Mouse (Mus musculus): ENCODE results near the gene Fsd1.
A peak's percentile ranks its signal among the peaks of the same experiment; 100 is the strongest.

Gene Fsd1

DNA sequence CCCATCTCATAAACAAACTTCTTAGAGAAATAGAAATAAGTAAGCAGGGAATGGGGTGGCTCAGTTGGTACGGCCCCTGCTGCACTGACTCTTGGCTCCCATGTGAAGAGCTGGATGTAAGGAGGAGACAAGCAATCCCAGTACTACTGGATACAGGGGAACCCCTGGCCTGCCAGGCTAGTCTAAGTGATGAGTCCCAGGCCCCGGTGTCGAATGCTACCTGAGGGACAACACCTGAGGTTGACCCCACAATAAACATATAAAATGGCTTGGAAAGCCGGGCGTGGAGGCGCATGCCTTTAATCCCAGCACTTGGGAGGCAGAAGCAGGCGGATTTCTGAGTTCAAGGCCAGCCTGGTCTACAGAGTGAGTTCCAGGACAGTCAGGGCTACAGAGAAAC is 45.1 kb downstream of the Fsd1 start:
- DNase-seq = peak in 1 of 2 experiments; percentile 21

DNA sequence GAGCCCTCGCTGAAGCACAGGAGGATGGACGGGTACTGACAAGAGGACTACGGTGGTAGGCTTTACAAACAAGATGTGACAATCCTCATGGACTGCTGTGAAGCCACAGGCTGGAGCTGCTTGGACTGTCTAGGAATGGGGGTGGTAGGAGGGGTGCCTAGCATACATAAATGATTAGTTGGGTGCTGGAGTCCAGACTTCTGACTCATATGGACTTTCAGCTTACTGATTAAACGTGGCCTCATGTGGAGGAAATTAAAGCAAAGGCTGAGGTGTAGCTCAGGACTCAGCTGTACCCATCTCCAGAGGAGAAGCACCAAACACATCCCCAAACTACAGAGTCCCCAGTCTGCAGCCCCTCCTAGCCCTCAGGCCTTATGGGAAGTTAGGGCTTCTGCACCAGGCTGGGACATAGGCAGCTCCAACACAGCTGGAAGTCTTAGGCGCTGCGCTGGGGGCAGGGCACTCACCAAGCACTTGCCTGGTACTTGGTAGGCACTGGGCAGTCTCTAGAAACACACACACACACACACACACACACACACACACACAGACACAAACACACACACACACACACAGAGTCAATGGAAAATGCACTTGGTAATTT is 45.9 kb downstream of the Fsd1 start:
- peak; percentile 16 to 21 for DNase-seq

DNA sequence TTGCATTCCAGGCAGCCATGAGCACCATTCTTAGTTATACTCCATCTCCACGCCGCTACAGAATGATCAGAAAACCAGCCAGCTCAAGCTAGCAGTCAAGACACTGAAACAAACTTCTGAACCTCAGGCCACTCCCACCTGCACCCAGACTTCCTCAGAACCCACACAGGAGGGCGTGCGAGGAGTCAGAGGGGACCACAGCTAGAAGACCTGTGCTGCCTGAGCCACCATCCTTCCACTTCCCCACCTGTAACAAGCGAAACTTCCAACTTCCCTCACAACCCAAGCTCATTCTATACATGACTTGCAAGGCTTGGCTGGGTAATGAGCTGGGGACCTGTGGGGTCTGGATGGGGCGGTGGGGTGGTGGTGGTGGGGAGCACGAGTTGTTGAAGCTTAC is 46.5 kb downstream of the Fsd1 start:
- DNase-seq = peak in 1 of 2 experiments; percentile 7

DNA sequence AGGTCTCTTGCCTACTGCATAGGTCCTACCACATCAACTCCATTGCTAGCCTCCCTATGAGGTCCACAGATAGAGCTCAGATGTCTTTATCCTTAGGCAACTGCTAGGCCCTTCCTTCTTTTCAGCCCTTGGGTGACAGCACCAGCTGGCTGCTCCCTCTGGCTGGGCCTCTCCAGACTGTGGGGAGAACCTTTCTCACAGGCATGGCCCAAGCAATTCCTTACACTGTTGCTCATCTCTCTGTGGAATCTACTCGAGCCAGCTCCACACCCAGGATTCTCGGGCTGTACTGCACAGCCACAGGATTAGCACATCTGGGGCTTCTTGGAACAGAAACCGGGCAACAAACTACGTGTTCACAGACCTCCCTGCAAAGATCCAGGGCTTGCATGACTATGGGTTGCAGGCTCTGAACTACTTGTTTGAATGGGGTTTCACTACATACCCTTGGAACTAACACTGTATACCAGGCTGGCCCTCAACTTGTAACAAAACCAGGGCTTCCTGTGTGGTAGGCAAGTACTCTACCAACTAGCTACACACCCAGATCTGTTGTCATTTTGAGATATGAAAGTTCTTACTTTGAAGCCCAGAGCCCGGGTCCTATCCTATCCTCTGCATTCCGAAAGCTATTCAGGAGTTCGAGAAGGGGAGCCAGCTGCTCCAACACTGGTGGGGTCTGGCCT is 47.9 kb downstream of the Fsd1 start:
- DNase-seq = peak in 1 of 2 experiments; percentile 15

DNA sequence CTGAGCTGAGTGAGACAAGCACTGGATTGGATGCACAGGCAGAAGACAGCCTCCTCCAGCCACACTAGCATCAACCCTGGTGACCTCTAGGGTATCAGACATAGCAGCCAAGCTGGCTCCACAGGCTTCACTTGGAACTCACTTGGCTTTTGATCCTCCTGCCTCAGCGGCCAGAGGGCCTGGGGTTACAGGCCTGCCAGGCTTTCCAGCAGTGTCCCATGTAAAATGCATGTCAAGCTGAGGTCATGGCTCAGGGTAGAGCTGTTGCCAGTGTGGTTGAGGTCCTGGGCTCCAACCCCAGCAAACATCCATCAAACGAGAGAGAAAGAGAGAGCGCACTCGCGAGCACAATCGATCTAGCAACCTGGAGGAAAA is 48.4 kb downstream of the Fsd1 start:
- DNase-seq = peak in 1 of 2 experiments; percentile 17

DNA sequence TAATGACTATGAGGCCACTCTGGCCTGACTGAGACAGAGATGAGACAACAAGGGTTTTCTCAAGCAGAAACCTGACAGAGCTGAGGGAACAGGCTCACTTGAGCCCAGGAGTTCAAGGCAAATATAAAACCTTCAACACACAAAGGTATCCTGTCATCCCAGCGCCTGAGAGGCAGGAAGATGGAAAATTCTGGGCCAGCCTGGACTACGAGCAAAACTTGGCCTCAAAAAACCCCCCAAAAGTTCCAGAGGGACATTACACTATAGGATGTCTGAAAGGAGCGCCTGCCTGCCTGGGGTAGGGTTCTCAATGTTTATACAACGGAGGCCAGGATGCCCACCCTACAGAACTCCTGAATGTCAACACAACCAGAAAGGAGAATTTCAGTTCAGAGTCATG is 48.9 kb downstream of the Fsd1 start:
- no peak for DNase-seq

DNA sequence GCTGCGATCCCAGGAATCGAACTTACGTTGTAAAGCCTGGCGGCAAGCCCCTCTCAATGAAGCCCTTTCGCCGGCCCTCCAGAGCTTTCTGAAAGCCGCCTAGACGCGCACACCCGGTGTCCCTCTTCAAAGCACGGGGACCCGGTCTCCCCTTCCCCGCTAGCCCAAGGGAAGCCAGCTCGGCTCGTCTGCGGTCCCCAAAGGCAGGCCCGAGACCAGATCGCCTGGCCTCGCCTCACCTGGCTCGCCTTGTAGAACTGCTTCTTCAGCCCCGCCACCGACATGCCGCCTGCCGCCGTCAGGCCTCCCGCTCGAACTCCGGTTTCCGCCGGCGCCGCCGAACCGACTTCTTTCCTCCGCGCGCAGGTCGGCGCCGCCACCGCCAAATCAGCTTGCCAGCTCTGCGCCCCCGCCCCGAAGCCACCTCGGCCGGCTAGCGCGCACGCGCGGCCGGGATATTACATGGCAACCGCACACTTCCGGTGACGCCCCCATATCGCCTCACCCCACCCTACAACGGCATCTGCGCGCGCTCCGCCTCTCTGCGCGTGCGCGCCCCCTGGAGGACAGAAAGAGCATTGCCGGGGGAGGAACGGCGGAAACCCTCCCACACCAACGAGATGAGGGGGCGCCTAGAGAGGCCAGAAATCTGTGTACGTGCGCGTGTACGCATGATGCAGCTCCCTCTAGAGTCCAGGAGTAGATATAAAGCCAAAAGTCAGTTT is 50.0 kb downstream of the Fsd1 start, which contains the start of gene Sh3gl1:
TSS of gene Sh3gl1 (minus strand) at position 460 of the 725 bp plus-strand sequence.
- DNase-seq = peak; percentile 98 to 100

DNA sequence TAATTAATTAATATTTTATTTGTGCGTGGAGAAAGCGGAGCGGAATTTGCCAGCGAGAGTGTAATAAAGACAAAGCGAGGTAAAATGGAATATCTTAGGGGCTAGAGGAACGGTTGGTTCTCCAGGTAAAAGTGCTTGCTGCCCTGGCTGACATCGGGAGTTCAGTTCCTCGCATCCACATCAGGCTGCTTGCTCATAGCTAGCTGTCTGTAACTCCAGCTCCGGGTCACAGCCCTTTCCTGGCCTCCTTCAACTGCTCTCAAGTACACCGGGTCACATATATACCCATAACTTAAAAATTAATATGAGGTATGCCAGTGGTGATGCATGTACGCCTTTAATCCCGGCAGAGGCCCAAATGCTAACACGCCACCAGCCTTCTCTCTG is 50.6 kb downstream of the Fsd1 start:
- DNase-seq = no peak

DNA sequence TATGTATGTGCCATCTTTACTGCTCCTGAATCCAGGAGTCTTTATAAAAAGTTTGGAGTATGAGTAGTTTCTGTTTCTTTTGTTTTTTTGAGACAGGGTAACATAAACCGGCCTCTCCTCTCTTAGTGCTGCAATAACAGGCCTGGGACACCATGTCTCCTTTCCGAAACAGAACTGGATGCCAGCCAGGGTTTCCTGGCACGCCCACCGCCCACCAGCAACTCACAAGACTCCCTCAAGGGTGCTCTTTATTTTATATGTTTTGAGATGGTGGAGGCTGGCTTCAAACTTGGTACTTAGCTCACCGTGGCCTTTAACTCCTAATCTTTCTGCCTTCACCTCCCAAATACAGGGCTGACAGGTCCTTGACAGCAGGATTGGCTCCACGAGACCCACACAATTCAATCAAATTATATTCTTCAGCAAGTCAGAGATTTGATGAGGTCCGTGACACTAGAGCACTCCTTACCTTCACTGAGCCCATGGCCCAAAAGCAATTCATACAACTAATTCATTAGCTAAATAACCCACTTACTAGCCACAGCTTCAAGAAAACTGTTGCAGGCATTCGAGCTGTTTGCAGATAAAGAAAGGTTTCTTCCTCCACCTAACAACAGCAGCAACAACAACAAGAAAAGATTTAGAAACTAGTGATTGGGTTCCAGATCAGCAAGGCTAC is 52.4 kb downstream of the Fsd1 start:
- peak in 1 of 2 experiments; percentile 39 for DNase-seq

DNA sequence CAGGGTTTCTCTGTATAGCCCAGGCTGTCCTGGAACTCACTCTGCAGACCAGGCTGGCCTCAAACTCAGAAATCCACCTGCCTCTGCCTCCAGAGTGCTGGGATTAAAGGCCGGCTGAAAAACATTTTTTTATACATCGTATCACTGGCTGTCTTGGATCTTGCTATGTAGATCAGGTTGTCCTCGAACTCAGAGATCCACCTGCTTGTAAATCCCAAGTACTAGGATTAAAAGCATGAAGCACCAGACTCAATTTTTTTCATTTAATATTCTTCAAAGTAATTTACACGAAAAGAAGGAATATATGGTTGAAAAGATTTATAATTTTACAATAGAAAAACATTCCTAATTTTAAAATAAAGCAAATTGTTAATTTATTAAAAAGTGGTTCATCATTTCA is 53.0 kb downstream of the Fsd1 start:
- DNase-seq = peak in 1 of 2 experiments; percentile 5

DNA sequence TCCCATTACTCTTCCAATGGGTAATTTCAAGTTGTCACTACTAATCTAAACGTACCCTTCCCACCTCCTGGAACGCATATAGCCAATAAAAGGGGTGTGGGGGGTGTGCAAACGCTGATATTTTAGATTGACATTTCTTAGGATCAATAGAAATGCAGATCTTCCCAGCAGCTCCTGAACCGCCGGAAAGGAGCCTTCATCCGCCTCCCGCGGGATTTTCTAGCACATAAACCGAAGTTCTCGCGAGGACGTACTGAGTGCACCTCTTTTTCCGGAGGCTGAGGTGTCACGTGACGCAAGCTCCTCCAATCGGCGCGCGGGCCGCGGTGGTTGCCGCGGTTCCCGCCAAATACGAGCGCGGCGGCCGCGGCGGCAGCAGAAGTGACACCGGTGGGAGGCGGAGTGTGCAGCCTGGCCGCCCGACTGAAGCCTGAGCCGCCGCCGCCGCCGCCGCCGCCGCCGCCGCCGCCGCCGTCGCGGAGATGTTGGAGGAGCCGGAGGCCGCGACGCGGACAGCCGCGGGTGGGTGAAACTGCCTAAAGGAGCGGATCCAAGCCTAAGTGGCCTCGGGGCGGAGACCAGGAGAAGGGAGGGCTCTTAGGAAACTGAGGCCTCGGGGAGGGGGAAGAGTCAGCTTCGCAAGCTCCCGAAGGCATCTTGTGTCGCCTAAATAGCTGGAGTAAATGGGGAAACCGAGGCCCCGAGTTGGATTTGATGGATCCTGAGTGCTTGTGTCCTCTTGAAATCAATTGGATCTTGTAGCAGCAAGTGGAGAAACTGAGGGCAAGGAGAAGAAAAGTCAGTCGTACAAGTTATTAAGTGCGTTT is 53.9 kb downstream of the Fsd1 start, which contains the start of gene Chaf1a:
TSS of gene Chaf1a (plus strand) at position 410 of the 827 bp plus-strand sequence.
- peak; percentile 95 to 98 for DNase-seq

DNA sequence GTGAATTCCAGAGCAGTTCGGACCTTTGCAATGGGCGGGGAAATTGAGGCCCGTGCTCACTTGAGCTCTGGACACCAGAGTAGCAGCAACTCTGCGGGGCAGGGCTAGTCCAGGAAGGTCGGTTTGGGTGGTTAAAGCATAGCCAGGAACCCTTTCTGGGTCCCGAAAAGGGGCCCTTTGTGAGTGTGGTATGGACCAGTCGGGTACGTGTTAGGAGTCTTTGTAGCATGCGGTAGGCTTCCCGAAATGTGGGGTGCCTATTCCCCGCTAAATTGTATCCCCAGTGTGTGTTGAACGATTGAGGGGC is 54.5 kb downstream of the Fsd1 start:
- DNase-seq = peak in 1 of 2 experiments; percentile 18

Data from cerebellum, adult 18-20 months (tissue).